Mouse (Mus musculus) heart, adult 9 months (tissue): Measurements from ENCODE around the gene Bub3.

ENCODE experiments used
- DNase-seq, 2 experiments: peaks; one replicate each; pipeline ENCODE4 v3.0.0; 2022; ENCODE audit warnings: low spot score in 2 of 2

Gene Bub3

GRCm38 (mm10) chr7:131559986-131560696, at the start of gene Bub3:
TSS of gene Bub3 (plus strand) at chr7:131560222.
- peak; percentile 94 to 95 for DNase-seq

GRCm38 (mm10) chr7:131539979-131540378, 20.0 kb upstream of the Bub3 start:
- DNase-seq: peak; percentile 33 to 74

- no peak for DNase-seq
Measured at GRCm38 (mm10) chr7:131541184-131542114, 18.6 kb upstream of the Bub3 start.

- no peak for DNase-seq
Measured at GRCm38 (mm10) chr7:131542115-131542871, 17.7 kb upstream of the Bub3 start, which contains the start of gene Hmx3. TSS of gene Hmx3 (plus strand) at chr7:131542867.

DNA sequence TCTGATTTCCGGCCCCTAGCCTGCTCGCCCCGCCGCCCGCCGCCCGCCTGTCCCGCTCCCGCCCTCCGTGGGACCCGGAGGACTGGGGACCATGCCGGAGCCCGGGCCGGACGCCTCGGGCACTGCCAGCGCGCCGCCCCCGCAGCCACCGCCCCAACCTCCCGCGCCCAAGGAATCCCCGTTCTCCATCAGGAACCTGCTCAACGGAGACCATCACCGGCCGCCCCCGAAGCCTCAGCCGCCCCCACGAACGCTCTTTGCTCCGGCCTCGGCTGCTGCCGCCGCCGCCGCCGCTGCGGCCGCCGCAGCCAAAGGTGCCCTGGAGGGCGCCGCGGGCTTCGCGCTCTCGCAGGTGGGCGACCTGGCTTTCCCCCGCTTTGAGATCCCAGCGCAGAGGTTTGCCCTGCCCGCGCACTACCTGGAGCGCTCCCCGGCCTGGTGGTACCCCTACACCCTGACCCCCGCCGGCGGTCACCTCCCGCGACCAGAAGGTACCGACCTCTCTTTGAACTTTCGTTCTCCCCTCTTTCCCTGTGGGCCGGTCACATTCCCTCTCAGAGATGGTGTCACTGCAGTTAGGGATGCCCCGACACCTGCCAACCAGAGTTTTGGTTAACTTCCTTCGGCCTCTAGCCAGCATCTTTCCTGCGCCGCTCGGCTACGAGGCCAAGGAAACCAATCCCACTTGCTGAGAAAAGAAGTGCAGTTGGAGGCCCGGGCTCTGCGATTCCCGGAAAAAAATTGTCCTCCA, 17.0 kb upstream of the Bub3 start:
- DNase-seq: no peak

DNA sequence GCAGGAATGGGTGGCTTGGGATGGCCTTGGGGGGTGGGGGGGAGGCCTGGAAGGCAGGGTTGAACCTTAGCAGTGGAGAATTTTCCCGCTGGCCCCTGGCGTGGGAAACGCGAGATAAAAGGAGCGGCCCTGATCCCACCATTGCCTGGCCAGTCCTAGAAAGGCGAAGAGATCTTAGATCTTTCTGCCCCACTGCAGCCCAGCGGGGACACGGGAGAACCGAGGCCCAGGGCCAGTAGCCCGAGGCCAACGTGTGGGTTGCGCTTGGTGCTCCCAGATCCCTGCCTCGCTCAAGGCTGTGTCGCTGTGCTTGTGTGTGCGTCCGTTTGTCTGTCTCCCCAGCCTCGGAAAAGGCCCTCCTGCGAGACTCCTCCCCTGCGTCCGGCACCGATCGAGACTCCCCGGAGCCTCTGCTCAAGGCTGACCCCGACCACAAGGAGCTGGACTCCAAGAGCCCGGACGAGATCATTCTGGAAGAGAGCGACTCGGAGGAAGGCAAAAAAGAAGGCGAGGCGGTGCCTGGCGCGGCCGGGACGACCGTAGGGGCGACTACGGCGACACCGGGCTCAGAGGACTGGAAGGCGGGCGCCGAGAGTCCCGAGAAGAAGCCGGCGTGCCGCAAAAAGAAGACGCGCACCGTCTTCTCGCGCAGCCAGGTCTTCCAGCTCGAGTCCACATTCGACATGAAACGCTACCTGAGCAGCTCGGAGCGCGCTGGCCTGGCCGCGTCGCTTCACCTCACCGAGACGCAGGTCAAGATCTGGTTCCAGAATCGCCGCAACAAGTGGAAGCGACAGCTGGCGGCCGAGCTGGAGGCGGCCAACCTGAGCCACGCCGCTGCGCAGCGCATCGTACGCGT, 16.2 kb upstream of the Bub3 start:
- no peak for DNase-seq

GRCm38 (mm10) chr7:131544871-131545270, 15.2 kb upstream of the Bub3 start:
- DNase-seq: no peak

DNA sequence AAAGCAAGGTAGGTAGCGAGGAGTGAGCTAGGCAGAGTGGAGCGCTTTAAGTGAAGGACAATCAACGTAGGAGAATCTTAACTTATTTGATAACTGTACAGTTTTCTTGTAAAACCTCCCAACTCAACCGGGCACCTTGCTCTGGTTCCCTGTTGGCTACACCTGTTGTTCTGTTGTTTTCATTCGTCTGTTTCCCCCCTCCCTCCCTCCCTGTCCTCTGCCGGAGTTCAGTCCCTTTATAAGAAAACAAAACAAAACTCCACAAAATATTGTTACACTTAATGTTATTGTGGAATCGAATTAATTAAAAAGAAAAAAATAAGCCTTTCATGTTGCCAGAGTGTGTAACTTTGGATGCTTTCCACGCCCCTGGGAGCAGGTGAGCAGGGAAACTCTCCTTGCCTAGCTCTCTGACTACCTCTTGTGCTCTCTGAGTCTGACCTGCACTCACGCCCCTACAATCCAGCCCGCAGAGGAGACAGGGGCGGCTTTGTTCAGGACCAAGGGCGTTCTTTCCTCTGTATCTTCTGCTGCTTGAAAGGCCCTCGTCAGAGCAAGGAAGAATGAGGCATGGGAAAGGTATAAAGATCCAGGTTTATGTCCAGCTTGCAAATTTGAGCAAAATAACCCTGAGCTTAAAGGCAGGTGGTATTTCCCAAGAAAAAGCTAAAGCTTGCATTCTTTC, 14.2 kb upstream of the Bub3 start:
- no peak for DNase-seq

- DNase-seq: no peak
Measured at GRCm38 (mm10) chr7:131546423-131546822, 13.6 kb upstream of the Bub3 start.

- no peak for DNase-seq
Measured at GRCm38 (mm10) chr7:131547481-131547880, 12.5 kb upstream of the Bub3 start.

DNA sequence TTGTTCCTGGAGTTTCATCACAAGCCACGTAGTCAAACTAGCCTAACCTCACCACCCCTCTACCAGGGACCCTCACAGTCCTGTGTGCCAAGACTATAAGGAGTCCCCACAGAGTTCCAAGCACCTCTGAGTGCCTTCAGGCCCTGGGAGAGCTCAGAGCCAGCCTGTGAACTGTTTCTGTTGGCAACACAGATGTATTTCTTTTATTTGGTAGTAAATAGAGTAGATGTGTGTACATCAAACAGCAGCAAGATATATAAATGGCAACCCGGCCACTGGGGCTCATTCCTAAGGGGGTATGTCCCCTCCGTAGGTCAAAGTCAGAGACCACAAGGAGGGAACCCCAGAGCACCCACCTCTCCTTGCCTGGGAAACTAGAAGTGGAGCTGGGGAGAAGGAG, 11.5 kb upstream of the Bub3 start, which contains the start of gene Hmx2:
TSS of gene Hmx2 (plus strand) at position 301 of the 400 bp plus-strand sequence.
- no peak for DNase-seq

DNA sequence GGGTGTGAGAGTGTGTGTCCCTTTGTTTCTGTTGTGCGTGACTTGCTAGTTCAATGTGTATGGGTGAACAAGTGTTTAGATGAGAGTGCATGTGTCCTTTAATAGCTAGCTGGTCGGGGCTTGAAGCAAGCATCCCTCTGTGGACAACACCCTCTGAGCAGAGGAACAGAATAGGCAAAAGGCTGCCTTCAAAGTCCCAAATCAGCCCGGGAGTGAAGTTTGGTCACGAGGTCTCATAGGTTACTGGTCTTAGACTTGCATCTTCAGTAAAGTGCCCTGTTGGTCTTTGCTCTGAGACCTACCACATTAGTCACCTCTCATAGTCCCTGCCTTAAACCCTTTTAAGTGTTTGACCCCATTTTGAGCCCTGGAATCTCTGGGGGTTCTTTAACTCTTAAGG, 8.6 kb upstream of the Bub3 start:
- no peak for DNase-seq

DNA sequence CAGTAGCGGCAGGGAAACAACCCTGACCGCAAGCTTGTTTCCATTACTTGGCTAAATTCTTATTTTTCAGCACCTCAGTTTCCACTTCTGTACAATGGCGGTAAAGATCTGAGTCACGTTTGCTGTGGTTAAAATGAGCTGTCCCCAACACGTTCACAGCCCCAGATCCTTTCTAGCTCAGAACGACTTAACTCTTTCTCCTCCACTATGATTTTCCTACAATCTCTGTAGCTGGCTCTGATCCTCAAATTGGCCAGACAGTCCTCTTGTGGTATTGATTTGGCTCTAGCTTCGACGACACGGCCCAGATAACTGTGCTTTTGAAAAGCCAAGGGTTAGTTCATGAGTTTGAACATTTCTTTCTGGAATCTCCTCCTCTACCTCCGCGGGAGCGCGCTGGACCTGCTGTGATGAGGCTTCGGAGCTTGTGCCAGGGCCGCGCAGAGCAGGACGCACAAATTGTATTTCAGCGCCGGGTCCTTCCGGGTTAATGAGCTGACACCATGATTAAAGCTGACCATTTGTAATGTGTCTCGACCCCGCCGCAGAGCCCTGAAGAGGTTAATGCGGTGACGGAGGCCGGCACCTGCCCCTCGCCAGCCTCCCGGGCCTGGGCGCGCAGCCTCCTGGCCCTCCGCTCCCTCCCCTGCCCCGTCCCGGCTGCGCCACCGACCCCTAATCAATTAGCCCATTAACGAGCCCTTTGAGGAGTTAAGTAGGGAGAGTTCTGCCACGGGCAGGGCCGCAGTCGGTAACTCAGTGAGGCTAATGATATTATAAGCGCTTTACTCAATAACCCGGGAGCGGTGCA, 7.9 kb upstream of the Bub3 start:
- DNase-seq: no peak

GRCm38 (mm10) chr7:131552781-131553180, 7.2 kb upstream of the Bub3 start:
- DNase-seq: no peak

DNA sequence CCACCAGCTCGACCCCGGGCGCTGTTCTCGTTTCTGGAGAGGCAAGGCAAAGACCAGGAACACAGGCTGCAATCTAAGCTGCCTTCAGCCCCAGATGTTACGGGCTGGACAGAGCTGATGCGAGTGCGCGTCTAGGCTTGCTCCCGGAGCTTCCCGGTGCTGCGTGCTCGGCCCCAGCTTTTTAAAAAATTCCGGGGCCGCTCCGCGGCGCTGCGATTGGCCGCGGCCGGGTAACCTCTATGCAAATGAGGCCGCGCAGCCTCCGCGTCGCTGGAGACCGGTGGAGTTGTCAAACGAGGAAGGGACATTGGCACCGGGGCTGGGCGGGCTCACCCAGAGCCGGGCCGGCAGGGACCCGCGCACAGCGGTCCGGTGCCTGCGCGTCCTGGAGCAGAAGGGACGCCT, 6.2 kb upstream of the Bub3 start:
- DNase-seq: no peak

DNA sequence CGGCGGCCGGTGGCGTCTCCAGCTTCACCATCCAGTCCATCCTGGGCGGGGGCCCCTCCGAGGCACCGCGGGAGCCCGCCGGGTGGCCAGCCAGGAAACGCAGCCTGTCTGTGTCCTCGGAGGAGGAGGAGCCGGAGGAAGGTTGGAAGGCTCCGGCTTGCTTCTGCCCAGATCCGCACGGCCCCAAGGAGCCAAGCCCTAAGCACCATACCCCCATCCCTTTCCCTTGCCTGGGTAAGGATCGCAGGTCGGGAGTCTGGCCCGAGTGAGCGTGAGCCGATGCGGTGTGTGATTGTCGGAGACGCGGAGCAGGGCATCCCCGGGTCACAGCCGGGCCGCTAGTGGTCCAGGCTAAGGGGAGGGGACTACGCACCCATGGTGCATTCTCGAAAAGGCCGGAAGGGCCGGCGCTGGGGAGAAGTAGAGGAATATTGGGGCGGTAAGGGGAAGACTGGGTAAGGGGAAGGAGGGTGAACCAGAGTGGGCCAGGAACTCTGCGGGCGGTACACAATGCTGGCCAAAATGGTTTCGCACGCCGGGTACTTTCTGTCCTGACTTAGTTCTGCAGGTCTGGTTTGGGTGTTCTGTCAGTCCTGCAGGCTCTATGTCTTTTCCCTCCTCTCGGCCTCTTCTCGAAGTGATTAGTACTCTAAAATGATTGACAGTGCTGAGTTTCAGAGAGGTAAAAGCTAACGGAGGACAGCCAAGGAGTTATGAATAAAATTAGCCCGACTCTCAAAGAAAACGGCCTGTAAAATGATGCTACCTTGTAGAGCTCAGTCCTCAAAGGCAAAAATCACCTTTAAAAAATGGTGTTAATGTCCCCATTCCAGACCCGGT, 5.5 kb upstream of the Bub3 start:
- DNase-seq: no peak

GRCm38 (mm10) chr7:131555301-131556081, 4.5 kb upstream of the Bub3 start:
- no peak for DNase-seq
